Mouse (Mus musculus): ENCODE results near the gene Pla2g2f.

Pla2g2f gene

GRCm38 (mm10) chr4:138757416-138757815 lies at the start of gene Pla2g2f:
Pla2g2f (minus strand) TSS chr4:138757626.
- no peak for DNase-seq

GRCm38 (mm10) chr4:138806920-138807541 lies 49.6 kb upstream of the Pla2g2f start:
- DNase-seq = no peak

GRCm38 (mm10) chr4:138806160-138806559 lies 48.7 kb upstream of the Pla2g2f start:
- no peak for DNase-seq

GRCm38 (mm10) chr4:138805248-138805647 lies 47.8 kb upstream of the Pla2g2f start:
- no peak for DNase-seq

- DNase-seq = no peak
Measured at GRCm38 (mm10) chr4:138802917-138803316, 45.5 kb upstream of the Pla2g2f start.

GRCm38 (mm10) chr4:138801631-138802030 lies 44.2 kb upstream of the Pla2g2f start:
- no peak for DNase-seq

- DNase-seq = no peak
Measured at GRCm38 (mm10) chr4:138800134-138800744, 42.8 kb upstream of the Pla2g2f start.

GRCm38 (mm10) chr4:138797217-138797570 lies 39.8 kb upstream of the Pla2g2f start:
- DNase-seq = no peak

GRCm38 (mm10) chr4:138796513-138797216 lies 39.2 kb upstream of the Pla2g2f start:
- DNase-seq = no peak

GRCm38 (mm10) chr4:138794344-138794743 lies 36.9 kb upstream of the Pla2g2f start:
- DNase-seq = no peak

- peak in 1 of 2 experiments; percentile 29 for DNase-seq
Measured at GRCm38 (mm10) chr4:138793276-138793675, 35.9 kb upstream of the Pla2g2f start.

GRCm38 (mm10) chr4:138792599-138792998 lies 35.2 kb upstream of the Pla2g2f start:
- DNase-seq = peak in 1 of 2 experiments; percentile 43

- DNase-seq = no peak
Measured at GRCm38 (mm10) chr4:138791452-138791851, 34.0 kb upstream of the Pla2g2f start.

- DNase-seq = no peak
Measured at GRCm38 (mm10) chr4:138788381-138788780, 31.0 kb upstream of the Pla2g2f start.

- no peak for DNase-seq
Measured at GRCm38 (mm10) chr4:138786141-138786540, 28.7 kb upstream of the Pla2g2f start.

GRCm38 (mm10) chr4:138785721-138786120 lies 28.3 kb upstream of the Pla2g2f start:
- no peak for DNase-seq

- DNase-seq = no peak
Measured at GRCm38 (mm10) chr4:138782098-138782497, 24.7 kb upstream of the Pla2g2f start.

GRCm38 (mm10) chr4:138780300-138780699 lies 22.9 kb upstream of the Pla2g2f start:
- no peak for DNase-seq

- DNase-seq = no peak
Measured at GRCm38 (mm10) chr4:138777417-138778407, 20.3 kb upstream of the Pla2g2f start.

- no peak for DNase-seq
Measured at GRCm38 (mm10) chr4:138775435-138775834, 18.0 kb upstream of the Pla2g2f start, which contains the start of gene Pla2g2d. Pla2g2d (plus strand) TSS chr4:138775735.

- no peak for DNase-seq
Measured at GRCm38 (mm10) chr4:138772386-138772785, 15.0 kb upstream of the Pla2g2f start.

GRCm38 (mm10) chr4:138771970-138772369 lies 14.5 kb upstream of the Pla2g2f start:
- no peak for DNase-seq

GRCm38 (mm10) chr4:138762266-138762665 lies 4.8 kb upstream of the Pla2g2f start:
- DNase-seq = no peak
